Mouse (Mus musculus) spleen, adult 12 weeks (tissue): ENCODE results near the gene Rfc1.
A peak's percentile ranks its signal among the peaks of the same experiment; 100 is the strongest.
"Not testable (repeated sequence)": the region's sequence is repeated elsewhere in the genome, so short reads cannot be mapped to it uniquely, and the experiment has no call there.

Experiments
- DNase-seq: peaks from one replicate; pipeline ENCODE4 v3.0.0; 2022; ENCODE audit warnings: low spot score

The Rfc1 gene

DNA sequence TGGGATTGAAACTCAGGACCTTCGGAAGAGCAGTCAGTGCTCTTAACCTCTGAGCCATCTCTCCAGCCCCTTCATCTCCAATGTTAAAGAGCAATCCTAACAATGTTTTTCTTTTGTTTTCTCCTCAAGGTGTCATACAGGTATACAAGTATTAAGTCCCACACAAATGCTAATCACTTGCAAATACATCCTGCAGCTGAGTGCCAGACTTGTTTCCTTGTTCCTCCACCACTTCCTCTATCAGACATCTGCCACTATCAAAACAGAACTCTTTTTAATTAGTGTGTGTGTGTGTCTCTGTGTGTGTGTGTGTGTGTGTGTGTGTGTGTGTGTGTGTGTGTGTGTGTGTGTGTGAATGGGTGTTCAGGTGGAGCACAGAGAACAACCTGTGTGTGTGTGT lies 35.8 kb downstream of the Rfc1 start:
- DNase-seq = not testable (repeated sequence)

DNA sequence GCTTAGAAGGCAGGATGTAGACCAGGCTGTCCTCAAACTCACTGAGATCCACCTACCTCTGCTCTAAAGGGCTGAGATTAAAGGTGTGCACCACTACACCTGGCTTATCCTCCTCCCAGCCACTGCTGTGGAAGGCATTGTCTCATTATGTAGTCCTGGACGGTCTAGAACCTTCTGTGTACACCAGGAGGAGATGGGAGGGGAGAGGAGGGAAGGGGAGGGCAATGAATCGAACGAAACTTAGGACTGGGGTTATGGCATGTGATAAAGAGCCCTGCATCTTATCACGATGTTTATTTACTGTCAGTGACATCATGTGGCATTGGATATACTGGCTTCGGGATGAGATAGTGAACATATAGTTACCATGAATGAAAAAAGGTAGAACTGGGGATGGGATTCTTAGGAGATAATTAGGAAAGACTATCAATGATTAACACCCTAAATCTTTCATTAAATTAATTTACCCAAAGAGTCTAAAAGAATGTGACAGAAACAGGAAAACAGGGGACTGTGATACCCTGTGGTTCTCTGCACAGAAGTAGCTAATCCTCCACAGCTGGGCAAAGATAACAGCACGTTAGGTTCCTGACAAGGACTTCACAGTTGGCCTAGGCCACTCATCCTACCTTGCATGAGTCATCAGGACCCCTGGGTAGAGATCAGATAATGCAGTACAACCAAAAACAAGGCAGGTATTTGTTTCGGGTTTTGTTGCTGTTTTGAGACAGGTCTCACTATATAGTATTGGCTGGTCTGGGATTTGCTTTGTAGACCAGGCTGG lies 37.1 kb downstream of the Rfc1 start:
- no peak for DNase-seq

GRCm38 (mm10) chr5:65294270-65294669 lies 41.2 kb downstream of the Rfc1 start:
- DNase-seq = no peak

- no peak for DNase-seq
Measured at GRCm38 (mm10) chr5:65293627-65294026, 41.8 kb downstream of the Rfc1 start.

GRCm38 (mm10) chr5:65289009-65289408 lies 46.5 kb downstream of the Rfc1 start:
- not testable (repeated sequence) for DNase-seq

GRCm38 (mm10) chr5:65287751-65288701 lies 47.4 kb downstream of the Rfc1 start:
- no peak for DNase-seq

- peak; percentile 17 for DNase-seq
Measured at GRCm38 (mm10) chr5:65284171-65284570, 51.3 kb downstream of the Rfc1 start.

DNA sequence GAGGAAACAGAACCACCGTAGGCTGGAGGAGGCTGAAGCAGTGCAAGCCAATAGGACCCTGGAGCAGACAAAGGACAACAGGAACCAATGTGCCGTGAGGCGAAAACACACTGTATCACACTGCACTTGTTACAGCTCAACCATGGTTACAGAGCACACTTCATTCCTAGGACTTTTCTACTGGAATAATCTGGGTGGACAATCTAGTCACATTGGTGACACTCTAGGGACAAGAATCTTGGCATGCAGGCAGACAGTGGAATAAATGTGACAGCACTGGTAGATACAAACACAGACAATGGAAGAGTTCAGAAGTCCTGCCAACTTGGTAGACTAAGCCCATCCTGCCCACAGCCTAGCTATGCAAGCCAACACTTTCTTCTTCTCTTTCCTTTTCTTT lies 54.3 kb downstream of the Rfc1 start:
- DNase-seq = no peak

- DNase-seq = no peak
Measured at GRCm38 (mm10) chr5:65279133-65279651, 56.3 kb downstream of the Rfc1 start.

- DNase-seq = no peak
Measured at GRCm38 (mm10) chr5:65273966-65274365, 61.5 kb downstream of the Rfc1 start.

GRCm38 (mm10) chr5:65257910-65258505 lies 77.5 kb downstream of the Rfc1 start:
- DNase-seq = no peak

DNA sequence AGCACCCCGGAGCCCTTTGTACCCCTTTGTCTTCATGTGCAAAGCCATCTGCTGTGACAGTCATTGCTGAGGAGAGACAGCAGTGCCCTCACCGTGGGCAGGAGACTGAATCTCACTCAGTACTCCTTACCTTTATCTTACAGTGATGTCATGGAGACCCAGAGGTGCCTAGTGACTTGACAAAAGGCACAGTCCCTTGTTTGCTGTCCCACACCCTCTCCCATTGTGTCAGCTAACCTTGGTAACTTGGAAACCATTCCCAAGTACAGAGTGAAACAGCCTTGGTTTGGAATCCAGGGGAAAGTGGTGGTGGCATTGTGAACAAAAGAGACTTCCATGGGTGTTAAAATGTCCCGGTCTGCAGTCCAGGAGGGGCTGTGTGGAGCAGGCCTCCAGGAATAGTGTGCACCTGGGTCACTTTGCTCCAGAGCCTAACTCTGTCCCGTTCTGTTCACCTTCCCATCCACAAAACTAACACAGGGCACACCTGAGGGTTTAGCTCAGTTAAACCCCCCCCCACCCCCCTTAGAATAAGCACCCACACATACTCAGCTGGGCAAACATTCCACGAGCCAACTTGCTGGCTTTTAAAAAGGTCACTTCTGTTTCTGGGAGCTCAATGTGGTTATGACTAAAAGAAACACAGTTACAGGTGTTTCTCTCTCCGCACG lies 85.2 kb downstream of the Rfc1 start:
- no peak for DNase-seq

- DNase-seq = no peak
Measured at GRCm38 (mm10) chr5:65247296-65247695, 88.2 kb downstream of the Rfc1 start.

DNA sequence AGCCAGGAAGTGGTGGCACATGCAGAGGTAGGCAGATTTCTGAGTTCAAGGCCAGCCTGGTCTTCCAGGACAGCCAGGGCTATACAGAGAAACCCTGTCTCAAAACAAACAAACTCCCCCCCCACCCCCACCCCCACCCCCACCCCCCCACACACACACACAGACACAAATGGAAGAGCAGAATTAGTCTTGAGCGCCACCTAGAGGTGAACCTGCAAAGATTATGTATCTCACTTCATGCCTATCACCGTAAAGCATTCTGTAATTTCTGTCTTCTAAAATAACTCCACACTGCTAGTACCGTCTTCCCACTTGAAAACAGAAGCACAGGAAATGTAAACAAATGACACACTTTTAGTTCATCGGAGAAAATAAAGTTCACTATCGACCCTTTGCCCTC lies 92.7 kb downstream of the Rfc1 start:
- no peak for DNase-seq

GRCm38 (mm10) chr5:65231289-65232003 lies 104.0 kb downstream of the Rfc1 start:
- DNase-seq = no peak

- DNase-seq = no peak
Measured at GRCm38 (mm10) chr5:65224056-65224455, 111.4 kb downstream of the Rfc1 start.

GRCm38 (mm10) chr5:65221037-65221436 lies 114.4 kb downstream of the Rfc1 start:
- no peak for DNase-seq

DNA sequence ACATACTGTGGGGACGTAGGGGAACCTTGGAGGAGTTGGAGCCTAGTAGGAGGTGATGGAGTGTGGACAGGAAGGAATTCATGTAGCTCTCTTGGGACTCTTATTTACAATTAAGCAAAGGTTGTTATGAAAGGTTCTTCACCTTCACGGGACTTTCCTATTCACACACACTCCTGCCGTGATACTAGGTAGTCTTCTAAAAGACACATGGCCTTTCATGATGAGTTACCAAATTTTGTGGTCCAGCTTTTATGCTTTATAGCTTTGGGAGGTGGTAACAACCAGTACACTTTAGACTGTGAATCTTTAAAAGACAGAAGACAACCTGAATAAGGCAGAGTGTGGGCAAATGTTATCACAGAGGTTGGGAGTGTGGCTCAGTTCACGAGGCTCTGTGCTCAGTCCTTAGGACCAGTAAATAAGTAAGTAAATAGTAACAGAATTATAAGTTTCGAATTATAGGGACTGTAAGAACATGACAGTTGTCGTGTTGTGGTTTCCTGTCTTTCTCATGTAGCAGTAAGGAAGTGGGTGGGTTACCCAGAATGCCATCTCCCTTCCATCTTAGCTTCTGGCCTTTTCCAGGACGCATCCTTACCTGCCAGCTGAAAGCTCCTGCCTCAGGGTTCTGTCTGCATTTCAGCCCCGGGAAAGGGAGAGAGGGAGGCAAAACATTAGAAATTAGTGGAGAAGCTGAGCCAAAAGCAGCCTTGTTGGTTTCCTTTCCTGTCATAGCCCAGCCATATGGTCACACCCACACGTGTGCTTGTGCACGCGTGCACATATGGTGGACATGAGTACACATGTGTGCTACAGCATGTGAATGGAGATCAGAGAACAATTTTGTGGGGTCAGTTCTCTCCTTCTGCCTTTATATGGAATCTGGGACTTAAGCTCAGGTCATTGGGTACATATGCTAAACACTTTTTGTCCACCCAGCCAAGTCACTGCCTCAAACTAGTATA lies 117.9 kb downstream of the Rfc1 start:
- DNase-seq = no peak

DNA sequence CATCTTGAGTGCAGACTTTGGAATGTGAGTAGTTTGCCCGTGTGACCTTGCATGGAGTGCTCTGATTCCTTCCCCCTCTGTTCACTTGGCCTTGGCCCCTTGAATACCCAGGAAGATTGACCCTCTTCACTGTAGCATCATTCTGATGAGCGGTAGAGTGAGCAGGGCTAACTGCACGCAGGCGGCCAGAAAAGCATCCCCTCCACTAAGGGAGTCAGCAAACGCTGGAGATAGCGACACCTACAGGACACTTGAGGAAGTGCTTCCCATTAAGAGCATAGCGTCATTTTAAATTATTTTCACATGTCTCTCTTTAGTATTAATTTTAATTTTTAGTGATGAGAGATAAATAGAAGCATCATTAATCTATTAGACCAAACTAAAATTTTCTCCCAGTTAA lies 122.1 kb downstream of the Rfc1 start:
- DNase-seq = no peak
